Mouse (Mus musculus): ENCODE data around the gene Cd180. TPM values are rescaled to one million over a fixed set of nuclear protein-coding genes. Genes with fewer than 3 reads are reported as not detected.

Gene Cd180
- polyA plus RNA-seq, 1 experiment from 2014 or later = 0.88 TPM

GRCm38 (mm10) chr13:102786666-102787230 is 93.4 kb downstream of the Cd180 start:
- Histone ChIP-seq H3K27me3 (replicated peaks; ENCODE audit: control insufficient read depth, insufficient read depth, low read length) (no peaks in the 10 kb centered on the region), H3K36me3 (ENCODE audit: control insufficient read depth, insufficient read depth, low read length) (peaks cover 14% of the 10 kb centered on the region; the same call in 1 of the 2 replicates), H3K9ac (ENCODE audit: low read depth, low read length) (no peak overlapping the region), H3K4me1 (ENCODE audit: control insufficient read depth, insufficient read depth, low read length) (no peaks in the 10 kb centered on the region; the same call in 1 of the 2 replicates), H3K9me3 (ENCODE audit: control insufficient read depth, low read length) (no peaks in the 10 kb centered on the region), H3K27ac (replicated peaks; ENCODE audit: low read depth, low read length) (no peak overlapping the region), H3K4me3 (ENCODE audit: low read depth, low read length) (no peak overlapping the region), H3K4me2 (ENCODE audit: low read depth, low read length) (no peak overlapping the region)
- DNase-seq (ENCODE audit: low spot score) (peak; percentile 36), ATAC-seq (ENCODE audit: low read depth) (no peak)
- whole genome bisulfite sequencing = 72% methylated on average over 10 of the region's 10 CpGs

Measured in embryonic facial prominence, embryonic 14.5 days (tissue).